Mouse (Mus musculus) CD4-positive naive resting alpha-beta T cell, adult 57 days (primary cell): ENCODE data around the gene 2900011O08Rik. TPM values are rescaled to one million over a fixed set of nuclear protein-coding genes. Genes with fewer than 3 reads are reported as not detected.

ENCODE experiments used
- total RNA-seq: library from RNA; stranded (reverse); gene quantifications from one replicate; pipeline ENCODE4 v1.2.4, GENCODE M21; 2023

The 2900011O08Rik gene
- total RNA-seq: not detected

GRCm38 (mm10) chr16:13986574-13987478, at the start of gene 2900011O08Rik, which contains the start of gene Ifitm7:
2900011O08Rik (plus strand) TSS chr16:13986604.
Ifitm7 (minus strand) TSS chr16:13986888.

Other genes starting within 250 kb of the 2900011O08Rik start
- gene Rrn3, start 205.9 kb upstream of the 2900011O08Rik start, total RNA-seq: 32.1 TPM
- 64.1 TPM for gene Ntan1, start 167.8 kb upstream of the 2900011O08Rik start, total RNA-seq
- gene Pdxdc1, start 83.5 kb upstream of the 2900011O08Rik start, total RNA-seq: 80.1 TPM
- 0.98 TPM for gene Mpv17l, start 83.4 kb upstream of the 2900011O08Rik start, total RNA-seq
- gene Ifitm7, start 284 bp downstream of the 2900011O08Rik start, total RNA-seq: not detected
- 35.1 TPM for gene Nde1, start 176.7 kb downstream of the 2900011O08Rik start, total RNA-seq
- gene Marf1, start 176.7 kb downstream of the 2900011O08Rik start, total RNA-seq: 61.5 TPM